Mouse (Mus musculus) thymus, adult 2 months (tissue): ENCODE results near the gene Actl6a. TPM values are rescaled to one million over a fixed set of nuclear protein-coding genes. Genes with fewer than 3 reads are reported as not detected.

Experiments used
- DNase-seq: peaks from one replicate; pipeline ENCODE4 v3.0.0; 2021
- H3K27ac ChIP-seq: fragments of 200-500 bp; 2 replicates; pipeline ENCODE4 v1.5.1; 2012; ENCODE audit warnings: low read length, control low read depth; ENCODE audit not compliant: control insufficient read depth, insufficient read depth
- H3K27me3 ChIP-seq: fragments of 200-500 bp; 2 replicates; pipeline ENCODE4 v1.6.1; 2012; ENCODE audit warnings: mild to moderate bottlenecking, low read length, moderate library complexity, mixed read lengths; ENCODE audit not compliant: control insufficient read depth, insufficient read depth
- H3K36me3 ChIP-seq: fragments of 200-500 bp; 2 replicates; pipeline ENCODE4 v1.6.1; 2012; ENCODE audit warnings: mild to moderate bottlenecking, low read length, moderate library complexity; ENCODE audit not compliant: control insufficient read depth, insufficient read depth
- H3K4me1 ChIP-seq: fragments of 200-500 bp; replicated peaks from 2 replicates; pipeline ENCODE4 v1.6.1; 2012; ENCODE audit warnings: low read length; ENCODE audit not compliant: control insufficient read depth, insufficient read depth
- H3K4me3 ChIP-seq: fragments of 200-500 bp; 2 replicates; pipeline ENCODE4 v1.5.1; 2012; ENCODE audit warnings: mild to moderate bottlenecking, low read length, control low read depth, moderate library complexity; ENCODE audit not compliant: control insufficient read depth, insufficient read depth
- CTCF ChIP-seq: fragments of 200-500 bp; IDR thresholded peaks from 2 replicates; pipeline ENCODE4 v1.5.1; 2012; ENCODE audit warnings: mild to moderate bottlenecking, control low read depth, low read length, moderate library complexity, borderline replicate concordance; ENCODE audit not compliant: control insufficient read depth, poor library complexity, insufficient read depth; ENCODE audit errors: extremely low read depth
- POLR2A ChIP-seq: fragments of 200-500 bp; IDR thresholded peaks from 2 replicates; pipeline ENCODE4 v1.6.1; 2012; ENCODE audit warnings: mild to moderate bottlenecking, low read length, control low read depth, moderate library complexity; ENCODE audit not compliant: control insufficient read depth, poor library complexity, insufficient read depth; ENCODE audit errors: extremely low read depth
- WGBS: fragments of 180-500 bp; shearing (Covaris S2); methylation state at CpG from one replicate; pipeline ENCODE4 v1.1.7; 2018; 5-methylcytosine and 5-hydroxymethylcytosine counted together
- polyA plus RNA-seq: library from polyadenylated mRNA; depleted of rRNA; stranded (reverse); fragments of >200 nt; gene quantifications from 2 replicates; pipeline ENCODE4 v1.2.3, GENCODE M21; 2012

Actl6a gene
- polyA plus RNA-seq, 1 experiment, result 33.9 TPM

DNA sequence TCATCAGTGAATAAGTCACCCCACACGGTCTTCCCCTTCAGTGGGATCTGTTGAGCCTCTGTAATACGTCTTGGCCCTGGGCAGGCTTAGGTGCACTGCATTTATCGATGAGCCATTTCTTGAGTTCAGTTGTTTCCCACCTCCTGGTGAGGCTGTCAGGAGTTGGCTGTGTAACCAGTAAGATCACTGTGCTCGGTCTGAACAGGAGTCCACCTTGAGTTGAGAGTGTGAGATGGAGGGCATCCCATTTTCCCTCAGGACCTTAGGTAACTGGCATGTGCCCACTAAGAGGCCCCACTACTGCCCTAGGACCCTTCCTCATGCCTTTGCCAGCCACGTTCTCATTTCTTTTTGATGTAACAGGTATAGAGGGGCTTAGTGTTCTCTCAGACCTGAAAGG, 19.9 kb downstream of the Actl6a start:
- Histone ChIP-seq H3K4me1 (no peaks in the 10 kb centered on the region), H3K4me3 (no peak overlapping the region), H3K36me3 (peaks cover 67% of the 10 kb centered on the region), H3K27ac (no peak overlapping the region), H3K27me3 (no peaks in the 10 kb centered on the region)
- no peak for TF ChIP-seq CTCF
- no peak for TF ChIP-seq POLR2A
- WGBS, result 96% methylated on average over 5 of the region's 5 CpGs
- DNase-seq, result no peak

- Histone ChIP-seq H3K36me3 (peaks cover 53% of the 10 kb centered on the region), H3K4me3 (no peak overlapping the region), H3K27me3 (no peaks in the 10 kb centered on the region), H3K27ac (no peak overlapping the region), H3K4me1 (no peaks in the 10 kb centered on the region)
- no peak for DNase-seq
- WGBS, result 97% methylated on average over 4 of the region's 4 CpGs
- TF ChIP-seq CTCF (no peak), POLR2A (no peak)
Measured at GRCm38 (mm10) chr3:32727861-32728260, 21.8 kb downstream of the Actl6a start.

DNA sequence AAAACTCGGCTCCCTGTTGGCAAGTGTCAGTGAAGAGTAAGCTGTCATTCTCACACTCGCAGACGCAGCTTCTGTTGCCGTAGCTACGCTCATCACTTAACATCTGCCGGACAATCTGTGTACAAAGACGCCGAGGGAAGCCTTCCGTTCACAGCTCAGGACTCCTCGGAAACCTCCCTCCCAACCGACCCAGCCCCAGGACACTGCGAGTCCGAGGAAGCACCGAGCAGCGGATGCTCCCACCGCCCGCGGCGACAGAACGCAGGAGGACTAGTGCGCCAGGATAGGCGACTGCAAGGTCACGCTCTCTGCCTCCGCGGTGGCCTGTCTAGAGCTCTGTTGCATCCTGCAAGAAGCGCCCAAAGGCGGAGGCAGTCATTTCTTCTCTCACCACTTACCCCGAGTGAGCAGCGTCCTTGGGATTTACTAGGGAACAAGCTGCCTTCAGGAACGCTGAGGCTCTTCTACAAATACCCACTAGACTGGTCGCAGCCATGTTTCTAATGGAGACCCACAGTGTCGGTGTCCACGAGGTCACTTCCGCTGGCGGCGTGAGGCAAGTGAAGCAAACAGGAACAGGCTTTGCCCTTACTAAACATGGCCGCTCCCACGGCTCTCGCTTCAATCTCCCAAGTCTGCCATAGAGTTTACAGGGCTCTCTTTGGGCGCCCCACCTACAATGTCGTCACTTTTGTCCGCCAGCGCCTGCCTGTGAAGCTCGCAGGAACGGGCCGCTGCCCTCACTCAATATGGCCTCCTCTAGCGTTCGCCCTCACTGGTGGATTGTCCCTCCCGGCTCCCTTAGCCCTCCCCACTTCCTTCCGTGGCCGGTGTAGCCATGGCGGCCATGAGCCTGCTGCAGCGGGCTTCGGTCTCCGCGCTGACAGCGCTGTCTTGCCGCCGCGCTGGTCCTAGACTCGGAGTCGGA, 30.4 kb downstream of the Actl6a start, which contains the start of gene Ndufb5:
Gene Ndufb5 (plus strand): TSS at position 747 of the 928 bp plus-strand sequence.
- Histone ChIP-seq H3K4me3 (peak within 1 kb of the TSS; percentile 55), H3K27ac (peak within 1 kb of the TSS; percentile 8; the same call in 1 of the 2 replicates), H3K27me3 (no peaks in the 10 kb centered on the region), H3K36me3 (peaks cover 3% of the 10 kb centered on the region; the same call in 1 of the 2 replicates), H3K4me1 (peaks cover 8% of the 10 kb centered on the region; the same call in 1 of the 2 replicates)
- peak; percentile 96 for DNase-seq
- under 1% methylated on average over 62 of the region's 62 CpGs for WGBS
- TF ChIP-seq CTCF (peak; percentile 40; the same call in 1 of the 2 replicates), POLR2A (peak; percentile 74)

- peaks cover 3% of the 10 kb centered on the region; the same call in 1 of the 2 replicates for H3K36me3 ChIP-seq
- H3K27me3 ChIP-seq, result no peaks in the 10 kb centered on the region
- no peak for DNase-seq
- TF ChIP-seq CTCF (no peak), POLR2A (no peak)
- peak within 1 kb of the TSS; percentile 8; the same call in 1 of the 2 replicates for H3K27ac ChIP-seq
- under 1% methylated on average over 31 of the region's 31 CpGs for WGBS
- peak within 1 kb of the TSS; percentile 55 for H3K4me3 ChIP-seq
- peaks cover 8% of the 10 kb centered on the region; the same call in 1 of the 2 replicates for H3K4me1 ChIP-seq
Measured at GRCm38 (mm10) chr3:32737172-32737655, 31.1 kb downstream of the Actl6a start, which contains the start of gene Mrpl47. Gene Mrpl47, minus strand, starts transcription at chr3:32737605.

DNA sequence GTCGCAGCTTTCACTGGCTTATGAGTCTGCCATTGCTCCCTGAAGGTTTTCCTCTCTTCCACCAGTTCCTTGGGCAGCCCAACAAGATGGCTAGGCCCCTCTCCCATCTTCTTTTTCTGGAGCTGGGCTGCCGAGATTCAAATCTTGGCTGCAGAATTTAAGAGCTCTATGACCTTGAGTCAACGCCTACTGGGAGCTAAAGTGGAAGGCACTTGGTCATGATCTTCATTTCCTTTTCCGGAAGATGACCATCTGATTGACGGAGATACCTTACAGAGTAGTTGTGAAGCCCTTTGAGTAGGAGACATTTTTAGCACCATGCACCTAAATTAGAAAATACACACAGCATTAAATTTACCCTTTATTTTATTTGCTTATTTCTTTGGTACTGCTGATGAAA, 32.5 kb downstream of the Actl6a start:
- WGBS, result 96% methylated on average over 5 of the region's 5 CpGs
- H3K27me3 ChIP-seq, result no peaks in the 10 kb centered on the region
- no peak overlapping the region for H3K27ac ChIP-seq
- no peak for DNase-seq
- H3K36me3 ChIP-seq, result no peaks in the 10 kb centered on the region
- no peak for TF ChIP-seq CTCF
- TF ChIP-seq POLR2A, result no peak
- no peak overlapping the region for H3K4me3 ChIP-seq
- H3K4me1 ChIP-seq, result peaks cover 8% of the 10 kb centered on the region; the same call in 1 of the 2 replicates

- 100% methylated on average over 2 of the region's 2 CpGs for WGBS
- no peak for DNase-seq
- TF ChIP-seq CTCF (no peak), POLR2A (no peak)
- Histone ChIP-seq H3K4me1 (peaks cover 7% of the 10 kb centered on the region; the same call in 1 of the 2 replicates), H3K27me3 (no peaks in the 10 kb centered on the region), H3K36me3 (peaks cover 11% of the 10 kb centered on the region), H3K4me3 (no peak overlapping the region), H3K27ac (no peak overlapping the region)
Measured at GRCm38 (mm10) chr3:32742276-32742780, 36.2 kb downstream of the Actl6a start.
